ENCODE assay signal across 24 mouse cellular contexts in genomic region chr7:110713661-110714060, GRCm38 (mm10). TPM values are rescaled to one million over a fixed set of nuclear protein-coding genes. Genes with fewer than 3 reads are reported as not detected.
DNase-seq lines count a peak whose midpoint lies in the region; ATAC-seq lines count a peak whose summit lies in the region.
"Had no signal": no experiment of that assay in that cellular context is flagged by ENCODE, and none has a peak within 500 bp of the region (broad histone marks: within the 10 kb centered on the region; RNA-seq: fewer than 3 reads in every experiment).

No protein-coding gene starts in this region.

- H3K36me3 ChIP-seq in lung, embryonic 16.5 days (ENCODE audit: control insufficient read depth, insufficient read depth, low read length) = no peaks in the 10 kb centered on the region
- H3K36me3 ChIP-seq in kidney, embryonic 15.5 days = no peaks in the 10 kb centered on the region
- H3K36me3 ChIP-seq: embryonic facial prominence, embryonic 12.5 days; G1E; heart, embryonic 12.5 days; hindbrain, embryonic 10.5 days had no signal

- no peak overlapping the region for H3K9ac ChIP-seq in lung, embryonic 16.5 days (ENCODE audit: low read length)
- H3K9ac ChIP-seq in kidney, embryonic 15.5 days = no peak overlapping the region
- H3K9ac ChIP-seq: embryonic facial prominence, embryonic 12.5 days; forebrain, embryonic 13.5 days; forebrain, postnatal 0 days; heart, embryonic 12.5 days had no signal

- no peaks in the 10 kb centered on the region; the same call in 1 of the 2 replicates for H3K9me3 ChIP-seq in lung, embryonic 16.5 days (ENCODE audit: control insufficient read depth, low read length)
- H3K9me3 ChIP-seq in kidney, embryonic 15.5 days (replicated peaks) = 0 out of 2 replicates have a peak, but pooled peaks cover 6% of the 10 kb centered on the region
- H3K9me3 ChIP-seq: embryonic facial prominence, embryonic 12.5 days; G1E had no signal

- peak overlapping the region; percentile 63 for H3K27ac ChIP-seq in lung, embryonic 16.5 days (ENCODE audit: low read length)
- no peak overlapping the region for H3K27ac ChIP-seq in kidney, embryonic 15.5 days
- H3K27ac ChIP-seq: embryonic facial prominence, embryonic 12.5 days; forebrain, embryonic 13.5 days; hindbrain, embryonic 10.5 days had no signal

- ATAC-seq in lung, embryonic 16.5 days (ENCODE audit: low read depth) = peak; percentile 86
- no peak for ATAC-seq in kidney, embryonic 15.5 days (replicated peaks; ENCODE audit: low FRiP score)
- ATAC-seq in erythroblast, adult 5-6 weeks (replicated peaks; ENCODE audit: low FRiP score, poor library complexity, severe bottlenecking) = no peak
- ATAC-seq: activated CD4-positive, CD25-positive, alpha-beta regulatory T cell, adult 4 months; CD4-positive, CD25-positive, alpha-beta regulatory T cell, adult 4 months; forebrain, embryonic 13.5 days; forebrain, postnatal 0 days; hindbrain, embryonic 16.5 days; inflammation-experienced regulatory T-cells, adult 6 months; Patski had no signal

- H3K27me3 ChIP-seq in lung, embryonic 16.5 days (ENCODE audit: control insufficient read depth, insufficient read depth, low read depth, low read length) = no peaks in the 10 kb centered on the region
- H3K27me3 ChIP-seq in kidney, embryonic 15.5 days = no peaks in the 10 kb centered on the region
- H3K27me3 ChIP-seq: embryonic facial prominence, embryonic 12.5 days; forebrain, embryonic 13.5 days; heart, embryonic 12.5 days; Patski had no signal

- H3K4me2 ChIP-seq in lung, embryonic 16.5 days (ENCODE audit: low read depth, low read length) = no peak overlapping the region
- H3K4me2 ChIP-seq in kidney, embryonic 15.5 days = no peak overlapping the region
- H3K4me2 ChIP-seq: embryonic facial prominence, embryonic 12.5 days; forebrain, embryonic 13.5 days; heart, embryonic 12.5 days had no signal

- 31% methylated on average over 3 of the region's 3 CpGs for WGBS in lung, embryonic 16.5 days
- WGBS in kidney, embryonic 15.5 days = 68% methylated on average over 3 of the region's 3 CpGs

- H3K4me1 ChIP-seq in lung, embryonic 16.5 days (replicated peaks; ENCODE audit: control insufficient read depth, insufficient read depth, low read length) = 0 out of 2 replicates have a peak, but pooled peaks cover 4% of the 10 kb centered on the region
- H3K4me1 ChIP-seq in kidney, embryonic 15.5 days = no peaks in the 10 kb centered on the region
- H3K4me1 ChIP-seq: embryonic facial prominence, embryonic 12.5 days; forebrain, embryonic 13.5 days; hindbrain, embryonic 10.5 days had no signal

- peak; percentile 67 for DNase-seq in 3T3-L1 (ENCODE audit: low read depth, low spot score)
- peak; percentile 94 for DNase-seq in Muller cell, postnatal 12 days (ENCODE audit: inconsistent ontology term)
- DNase-seq in lung, postnatal 36 days = peak; percentile 52
- DNase-seq: adrenal gland, adult 8-10 months; adrenal gland, postnatal 36 days; cerebellum, adult 11 months; cerebellum, adult 8-10 months; cerebellum, postnatal 14 days; forebrain, postnatal 0 days; gastrocnemius, adult 2 months; gastrocnemius, postnatal 25 days had no signal

- no peak overlapping the region for H3K4me3 ChIP-seq in lung, embryonic 16.5 days (ENCODE audit: low read length)
- H3K4me3 ChIP-seq in kidney, embryonic 15.5 days (replicated peaks) = no peak overlapping the region
- H3K4me3 ChIP-seq: embryonic facial prominence, embryonic 12.5 days; forebrain, embryonic 13.5 days; gastrocnemius, adult 2 months; heart, embryonic 12.5 days; hindbrain, embryonic 10.5 days had no signal

RNA-seq across cellular contexts. Expression of gene Ampd3, which starts 54.3 kb away (rescaled TPM):
- polyA plus RNA-seq in lung, embryonic 16.5 days (2015; fragmentation: Nextera tagmentation; extraction: Ambion mirVana) = 2.7 and 3.0 TPM in 2 replicates
- 7.1 and 9.8 TPM in 2 replicates for polyA plus RNA-seq in kidney, embryonic 15.5 days (2015; fragmentation: Nextera tagmentation; extraction: Ambion mirVana)
- total RNA-seq in erythroblast, adult 5-6 weeks (2015; ENCODE audit: low replicate concordance) = 50.7 and 52.0 TPM in 2 replicates
- 53.8 and 57.6 TPM in 2 replicates for total RNA-seq in erythroblast, adult 5-6 weeks (2017; ENCODE audit: low replicate concordance)
